Mouse (Mus musculus): ENCODE data around the gene Mllt10.

- TF ChIP-seq CTCF (IDR thresholded peaks at IDR 0.05; ENCODE audit: low read depth, low read length), result no peak
- no peak for TF ChIP-seq POLR2A (IDR thresholded peaks at IDR 0.05; ENCODE audit: borderline replicate concordance, low read depth, low read length)
These were observed 45.9 kb downstream of the Mllt10 start for GRCm38 (mm10) chr2:18100914-18101313.

All from bone marrow macrophage, adult 2 months (primary cell).